Comparison of ENCODE assay signal across 8 mouse cellular contexts in genomic region chr13:69534334-69534653, GRCm38 (mm10). TPM values are rescaled to one million over a fixed set of nuclear protein-coding genes. Genes with fewer than 3 reads are reported as not detected.
A peak's percentile ranks its signal among the peaks of the same experiment; 100 is the strongest.
DNase-seq lines count a peak whose midpoint lies in the region; ATAC-seq and TF ChIP-seq lines count a peak whose summit lies in the region.

Gene Tent4a (minus strand): TSS chr13:69534617.

- H3K4me1 ChIP-seq in lung, embryonic 14.5 days (ENCODE audit: insufficient read depth) = peaks cover 16% of the 10 kb centered on the region
- peaks cover 31% of the 10 kb centered on the region for H3K4me1 ChIP-seq in heart, postnatal 0 days (ENCODE audit: control insufficient read depth, insufficient read depth)
- H3K4me1 ChIP-seq in limb, embryonic 11.5 days (ENCODE audit: control insufficient read depth, insufficient read depth, low read length) = peaks cover 36% of the 10 kb centered on the region
- peaks cover 31% of the 10 kb centered on the region for H3K4me1 ChIP-seq in olfactory bulb, adult 2 months (ENCODE audit: control insufficient read depth, insufficient read depth, low read length)

- peaks cover 8% of the 10 kb centered on the region for H3K36me3 ChIP-seq in lung, embryonic 14.5 days (ENCODE audit: insufficient read depth)
- H3K36me3 ChIP-seq in heart, postnatal 0 days (replicated peaks; ENCODE audit: control insufficient read depth, insufficient read depth, low read length) = no peaks in the 10 kb centered on the region
- H3K36me3 ChIP-seq in limb, embryonic 11.5 days (ENCODE audit: control insufficient read depth, insufficient read depth, low read length) = peaks cover 5% of the 10 kb centered on the region; the same call in 1 of the 2 replicates

- peak within 1 kb of the TSS; percentile 95 for H3K27ac ChIP-seq in lung, embryonic 14.5 days (ENCODE audit: low read depth)
- H3K27ac ChIP-seq in heart, postnatal 0 days (ENCODE audit: low read depth) = peak within 1 kb of the TSS; percentile 97
- H3K27ac ChIP-seq in limb, embryonic 11.5 days (replicated peaks; ENCODE audit: low read depth, low read length) = peak within 1 kb of the TSS; percentile 91
- peak within 1 kb of the TSS; percentile 76 for H3K27ac ChIP-seq in olfactory bulb, adult 2 months (ENCODE audit: insufficient read depth, low read depth, low read length)

- under 1% methylated on average over 43 of the region's 57 CpGs for WGBS in lung, embryonic 14.5 days
- WGBS in heart, postnatal 0 days = 0% methylated on average over 46 of the region's 57 CpGs
- WGBS in limb, embryonic 11.5 days = 0% methylated on average over 16 of the region's 57 CpGs
- WGBS in olfactory bulb, adult 2 months = 3% methylated on average over 54 of the region's 57 CpGs

- no peak for TF ChIP-seq CTCF in lung, embryonic 14.5 days (IDR thresholded peaks at IDR 0.05; ENCODE audit: low read depth)
- TF ChIP-seq CTCF in heart, postnatal 0 days (IDR thresholded peaks at IDR 0.05; ENCODE audit: low read depth) = no peak
- no peak for TF ChIP-seq CTCF in olfactory bulb, adult 2 months (IDR thresholded peaks at IDR 0.05; ENCODE audit: insufficient read depth, low read depth, low read length)

- H3K4me2 ChIP-seq in lung, embryonic 14.5 days = peak within 1 kb of the TSS; percentile 96
- peak within 1 kb of the TSS; percentile 80 for H3K4me2 ChIP-seq in heart, postnatal 0 days (ENCODE audit: low read depth, low read length)
- peak within 1 kb of the TSS; percentile 82 for H3K4me2 ChIP-seq in limb, embryonic 11.5 days (ENCODE audit: low read depth, severe bottlenecking)

- no peak for TF ChIP-seq POLR2A in olfactory bulb, adult 2 months (IDR thresholded peaks at IDR 0.05; ENCODE audit: insufficient read depth, low read depth, low read length)

- peak within 1 kb of the TSS; percentile 95 for H3K4me3 ChIP-seq in lung, embryonic 14.5 days (ENCODE audit: low read depth, low read length)
- H3K4me3 ChIP-seq in heart, postnatal 0 days (ENCODE audit: low read depth, low read length) = peak within 1 kb of the TSS; percentile 93
- peak within 1 kb of the TSS; percentile 83 for H3K4me3 ChIP-seq in limb, embryonic 11.5 days (ENCODE audit: low read depth, low read length)
- peak within 1 kb of the TSS; percentile 62 for H3K4me3 ChIP-seq in olfactory bulb, adult 2 months (ENCODE audit: insufficient read depth, low read depth, low read length)

- no peaks in the 10 kb centered on the region for H3K9me3 ChIP-seq in lung, embryonic 14.5 days (ENCODE audit: low read depth, low read length)
- H3K9me3 ChIP-seq in heart, postnatal 0 days (replicated peaks; ENCODE audit: control insufficient read depth, low read length) = no peaks in the 10 kb centered on the region
- H3K9me3 ChIP-seq in limb, embryonic 11.5 days (ENCODE audit: control insufficient read depth, low read length) = no peaks in the 10 kb centered on the region

- H3K9ac ChIP-seq in lung, embryonic 14.5 days = peak within 1 kb of the TSS; percentile 87
- peak within 1 kb of the TSS; percentile 92 for H3K9ac ChIP-seq in heart, postnatal 0 days (replicated peaks; ENCODE audit: low read depth, low read length)
- peak within 1 kb of the TSS; percentile 91 for H3K9ac ChIP-seq in limb, embryonic 11.5 days (ENCODE audit: low read length)

- no peak for TF ChIP-seq EP300 in heart, postnatal 0 days (IDR thresholded peaks at IDR 0.05; ENCODE audit: low read depth)

- DNase-seq in lung, embryonic 14.5 days = no peak
- DNase-seq in lung, postnatal 25 days (ENCODE audit: low spot score) = no peak
- no peak for DNase-seq in heart, postnatal 0 days (ENCODE audit: low spot score)
- DNase-seq in limb, embryonic 11.5 days (ENCODE audit: low spot score) = no peak
- DNase-seq in retina, postnatal 1 day = no peak
- no peak for DNase-seq in cerebellum, adult 9-11 months

- peak; percentile 85 for ATAC-seq in lung, embryonic 14.5 days (ENCODE audit: insufficient read depth)
- peak; percentile 51 for ATAC-seq in common myeloid progenitor, adult 5-6 weeks (replicated peaks; ENCODE audit: low read depth, poor library complexity, severe bottlenecking)
- peak; percentile 83 for ATAC-seq in heart, postnatal 0 days (ENCODE audit: insufficient read depth, low read depth)
- ATAC-seq in limb, embryonic 11.5 days (ENCODE audit: insufficient number of reproducible peaks, low FRiP score, low TSS enrichment, low read depth) = peak; percentile 80

- no peaks in the 10 kb centered on the region for H3K27me3 ChIP-seq in lung, embryonic 14.5 days (ENCODE audit: insufficient read depth, low read length)
- H3K27me3 ChIP-seq in heart, postnatal 0 days (ENCODE audit: control insufficient read depth, insufficient read depth, low read length) = no peaks in the 10 kb centered on the region
- no peaks in the 10 kb centered on the region; the same call in 1 of the 2 replicates for H3K27me3 ChIP-seq in limb, embryonic 11.5 days (ENCODE audit: control insufficient read depth, insufficient read depth, low read length)

RNA-seq across cellular contexts. Expression of gene Tent4a, which starts in this region (rescaled TPM):
- 7.5 and 8.9 TPM in 2 replicates for polyA plus RNA-seq in lung, embryonic 14.5 days (2014; fragmentation: Nextera tagmentation; extraction: Ambion mirVana)
- 10.1 and 15.0 TPM in 2 replicates for total RNA-seq in common myeloid progenitor, adult 5-6 weeks (2017)
- total RNA-seq in heart, postnatal 0 days (2014; rRNA removed; ENCODE audit: low replicate concordance) = 6.5 and 10.6 TPM in 2 replicates
- polyA plus RNA-seq in heart, postnatal 0 days (2015; fragmentation: Nextera tagmentation; extraction: Ambion mirVana) = 1.6 and 1.9 TPM in 2 replicates
- 8.4 and 8.5 TPM in 2 replicates for polyA plus RNA-seq in limb, embryonic 11.5 days (2014; fragmentation: Nextera tagmentation; extraction: Ambion mirVana)
- polyA plus RNA-seq in olfactory bulb, adult 2 months (2012; ENCODE audit: insufficient read depth, insufficient read length, low replicate concordance, missing spikeins) = not detected in 2 replicates
